Mouse (Mus musculus) urinary bladder, adult 2 months (tissue): ENCODE data around the gene Stip1. TPM values are rescaled to one million over a fixed set of nuclear protein-coding genes. Genes with fewer than 3 reads are reported as not detected.
"Not testable (repeated sequence)": the region's sequence is repeated elsewhere in the genome, so short reads cannot be mapped to it uniquely, and the experiment has no call there.

Experiments used
- DNase-seq: peaks from one replicate; pipeline ENCODE4 v3.0.0; 2022; ENCODE audit warnings: low spot score
- polyA plus RNA-seq: library from polyadenylated mRNA; depleted of rRNA; stranded (reverse); fragments of >200 nt; gene quantifications from 2 replicates; pipeline ENCODE4 v1.2.3, GENCODE M21; 2012

The Stip1 gene
- polyA plus RNA-seq, 1 experiment = 85.9 TPM

DNA sequence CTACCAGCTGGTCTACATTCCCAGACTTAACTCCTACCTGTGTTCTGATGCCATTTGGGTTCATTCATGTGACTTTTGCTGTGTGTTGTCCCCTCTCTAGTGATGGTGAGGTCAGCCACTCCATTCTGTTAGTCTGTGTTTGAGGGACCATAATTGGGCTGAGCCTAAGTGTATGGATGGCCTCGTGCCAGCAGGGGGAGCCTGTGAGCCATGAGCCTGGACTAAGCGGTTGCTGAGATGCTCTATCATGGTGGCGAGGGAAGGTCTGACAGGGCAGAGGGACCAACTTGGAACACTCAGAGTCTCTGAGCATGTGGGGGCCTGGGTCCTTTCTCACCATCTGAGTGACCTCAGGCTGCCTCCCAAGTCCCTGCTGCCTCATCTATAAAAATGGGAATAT is 24.8 kb upstream of the Stip1 start:
- peak; percentile 73 for DNase-seq

DNA sequence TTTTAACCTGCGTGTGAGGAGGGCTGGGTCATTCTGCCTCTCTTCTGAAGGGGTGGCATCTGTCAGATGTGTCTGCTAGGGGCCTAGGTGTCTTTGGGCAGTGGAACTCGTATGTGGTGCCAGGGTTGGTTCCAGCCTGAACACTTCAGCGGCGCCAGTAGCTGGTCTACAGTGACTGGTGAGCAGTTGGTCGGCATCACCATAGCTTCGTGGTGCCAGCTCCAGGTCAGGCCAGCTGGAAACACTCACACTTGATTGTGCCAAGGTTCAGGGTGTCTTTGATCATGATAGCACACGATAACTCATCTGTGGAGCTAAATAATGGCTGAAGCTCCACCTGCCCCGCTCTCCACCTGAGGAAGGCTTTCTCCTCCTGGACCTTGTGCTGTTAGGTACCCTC is 23.1 kb upstream of the Stip1 start:
- DNase-seq = no peak

DNA sequence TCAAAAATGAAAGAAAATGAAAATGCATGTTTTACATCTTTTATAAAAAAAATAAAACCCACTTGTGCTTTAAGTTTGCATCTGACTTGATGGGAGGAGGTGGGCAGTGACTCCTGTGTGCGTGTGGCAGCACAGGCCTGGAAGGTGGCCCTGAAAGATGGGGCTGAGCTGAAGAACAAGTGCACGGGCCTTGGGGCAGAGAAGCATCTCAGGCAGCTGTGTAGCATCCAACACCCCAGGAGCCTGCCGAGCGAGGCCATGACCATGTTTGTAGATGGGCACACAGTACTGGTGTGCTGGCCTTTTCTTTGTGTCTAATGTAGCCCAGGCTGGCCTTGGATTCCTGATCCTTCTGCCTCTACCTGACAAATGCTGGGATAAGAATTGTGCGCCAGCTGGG is 22.3 kb upstream of the Stip1 start:
- no peak for DNase-seq

DNA sequence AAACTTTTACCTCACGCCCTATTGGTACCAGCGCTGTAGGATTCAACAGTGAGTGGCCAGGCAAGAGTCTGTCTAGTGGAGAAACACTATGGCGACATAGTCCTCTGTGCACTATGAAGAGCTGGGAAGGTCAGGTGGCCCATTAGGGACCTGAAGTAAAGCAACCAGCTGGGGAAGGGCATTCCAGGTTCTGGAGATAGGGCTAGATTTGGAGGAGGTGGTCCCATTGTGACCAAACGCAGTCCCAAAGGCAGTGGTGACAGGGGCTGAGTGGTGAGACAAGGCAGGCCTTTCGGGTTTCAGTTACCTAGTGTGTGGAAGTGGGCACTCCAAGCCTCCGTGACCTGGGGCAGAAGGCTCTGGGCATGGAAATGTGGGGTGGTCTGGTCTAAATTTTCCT is 18.8 kb upstream of the Stip1 start:
- no peak for DNase-seq

DNA sequence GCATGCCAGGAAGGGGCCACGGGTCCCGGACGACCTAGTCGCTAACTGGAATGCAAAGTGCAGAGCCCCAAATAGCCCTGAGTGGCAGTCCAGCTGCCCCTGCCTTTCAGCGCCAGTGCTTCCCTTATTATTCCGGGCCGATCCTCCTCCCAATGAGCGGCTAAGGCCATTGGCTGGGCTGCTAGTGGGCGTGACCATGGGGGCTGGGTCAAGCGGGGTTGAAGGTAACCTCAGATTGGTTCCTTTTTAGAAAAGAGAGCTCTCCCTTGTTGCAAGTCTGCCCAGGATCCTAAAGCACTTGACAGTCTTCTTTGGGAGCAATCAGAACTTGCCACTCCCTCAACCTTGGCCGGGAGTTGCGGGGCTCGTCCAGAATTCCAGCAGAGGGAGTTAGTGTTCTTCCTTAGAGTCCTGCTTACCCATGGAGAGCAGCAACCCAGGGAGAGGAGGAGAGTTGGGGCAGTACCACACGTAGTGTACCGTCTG is 18.0 kb upstream of the Stip1 start:
- peak; percentile 66 for DNase-seq

DNA sequence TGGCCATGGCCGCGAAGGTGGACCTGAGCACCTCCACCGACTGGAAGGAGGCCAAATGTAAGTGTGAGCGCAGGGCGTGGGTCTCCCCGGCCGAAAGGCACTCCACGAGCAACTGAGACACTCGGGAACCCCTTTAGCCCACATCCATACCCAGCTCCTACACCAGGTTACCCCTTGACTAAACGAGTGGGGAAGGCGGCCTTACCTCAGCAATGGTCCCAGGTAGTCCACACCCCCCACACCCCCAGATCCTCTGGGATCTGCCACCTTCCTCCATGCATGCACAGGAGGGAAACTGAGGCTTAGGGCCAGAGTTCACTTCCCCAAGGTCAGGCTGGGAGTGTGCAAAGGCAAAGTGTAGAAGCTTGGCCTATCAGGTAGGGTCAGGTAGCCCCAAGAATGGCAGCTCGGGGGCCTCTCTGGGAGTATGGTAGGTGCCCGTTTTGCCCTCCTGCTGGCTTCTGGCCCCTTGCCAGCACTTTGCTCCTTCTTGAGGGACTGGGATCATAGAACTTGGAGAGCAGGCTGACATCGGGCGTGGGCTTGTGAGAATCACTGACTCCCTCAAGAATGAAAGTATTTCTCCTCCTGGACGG is 17.5 kb upstream of the Stip1 start:
- DNase-seq = peak; percentile 53

DNA sequence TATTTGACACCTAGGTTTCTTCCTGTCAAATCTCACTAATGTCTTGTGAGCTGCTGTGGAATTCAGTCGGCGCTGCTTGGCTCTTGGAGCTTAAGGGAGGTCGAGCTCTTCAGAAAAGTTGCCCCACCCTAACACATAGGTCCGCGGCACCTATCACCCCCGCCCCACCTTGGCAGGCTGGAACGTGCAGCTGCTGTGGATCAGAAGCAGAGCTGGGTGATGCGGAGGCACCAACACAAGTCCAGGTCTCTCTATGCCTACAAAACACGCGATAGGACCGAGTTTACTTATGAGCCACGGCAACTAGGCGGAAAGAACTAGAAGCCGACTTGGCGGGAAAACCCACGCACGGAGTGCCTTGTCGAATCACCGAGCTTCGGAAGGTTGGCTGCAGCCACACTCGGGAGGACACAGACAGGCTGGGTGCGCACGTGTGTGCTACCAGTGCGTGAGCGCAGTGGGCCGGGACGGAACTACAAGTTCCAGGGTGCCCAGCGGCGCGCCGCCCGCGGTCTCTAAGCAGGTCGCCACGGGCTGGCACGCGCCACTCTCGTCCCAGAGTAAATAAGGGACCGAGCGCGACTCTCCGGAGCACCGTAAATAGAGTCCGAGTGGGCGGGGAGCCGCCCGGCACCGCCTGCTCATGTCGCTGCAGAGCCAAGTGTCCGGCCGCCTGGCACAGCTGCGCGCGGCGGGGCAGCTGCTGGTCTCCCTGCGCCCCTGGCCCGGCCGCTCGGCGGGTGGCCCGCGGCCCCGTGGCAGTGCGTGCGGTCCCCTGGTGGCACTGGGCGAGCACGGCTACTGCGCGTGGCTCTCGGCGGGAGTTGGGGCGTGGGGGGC is 16.7 kb upstream of the Stip1 start, which contains the start of gene Macrod1:
Gene Macrod1, plus strand, starts transcription at position 563 of the 840 bp plus-strand sequence.
- DNase-seq = peak; percentile 67

DNA sequence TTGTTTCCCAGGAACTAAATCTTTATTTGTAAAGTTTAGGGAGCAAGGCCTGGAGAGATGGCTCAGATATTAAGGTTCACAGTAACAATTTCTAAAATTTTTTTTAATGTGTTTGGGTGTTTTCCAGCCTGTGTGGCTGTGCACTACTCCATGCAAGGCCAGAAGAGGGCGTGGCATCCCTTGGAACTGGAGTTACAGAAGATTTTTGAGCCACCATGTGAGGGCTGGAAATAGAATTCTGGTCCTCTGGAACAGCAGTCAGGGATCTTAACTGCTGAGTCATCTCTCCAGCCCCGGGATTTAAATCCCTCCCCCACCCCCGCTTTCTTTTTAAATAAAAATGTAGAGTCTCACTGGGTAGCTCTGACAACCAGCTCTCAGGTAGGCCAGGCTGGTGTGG is 15.4 kb upstream of the Stip1 start:
- DNase-seq = no peak

DNA sequence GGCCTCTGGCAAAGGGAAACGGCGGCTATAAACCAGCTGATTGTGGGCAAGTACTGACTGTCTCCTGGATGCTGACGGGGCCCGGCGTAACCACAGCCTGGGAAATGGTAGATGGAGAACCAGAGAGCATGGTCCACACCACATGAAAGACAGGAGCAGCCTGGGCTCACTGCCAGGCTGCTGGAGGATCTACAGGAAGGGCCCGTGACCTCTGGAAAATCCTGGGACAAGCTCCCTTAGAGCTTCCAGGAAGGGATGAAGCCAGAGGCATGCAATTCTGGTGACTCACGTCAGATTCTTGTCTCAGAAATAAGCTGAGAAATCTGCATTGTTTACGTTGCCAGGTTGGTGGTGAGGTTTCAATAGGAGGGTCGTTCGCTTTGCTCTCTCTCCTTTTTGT is 15.0 kb upstream of the Stip1 start:
- DNase-seq = no peak

DNA sequence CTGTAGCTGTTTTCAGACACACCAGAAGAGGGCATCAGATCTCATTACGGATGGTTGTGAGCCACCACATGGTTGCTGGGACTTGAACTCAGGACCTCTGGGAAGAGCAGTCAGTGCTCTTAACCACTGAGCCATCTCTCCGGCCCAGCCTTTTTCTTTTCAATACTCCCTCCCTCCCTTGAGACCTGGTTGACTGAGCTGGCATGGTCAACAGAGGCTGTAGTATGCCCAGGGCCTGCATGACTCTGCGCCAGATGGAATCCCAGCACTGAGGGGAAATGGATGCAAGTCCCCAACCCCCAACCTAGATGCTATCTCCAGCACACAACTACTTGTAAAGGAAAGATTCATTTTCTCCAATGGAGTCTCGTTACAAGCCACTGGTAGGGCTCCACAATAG is 13.6 kb upstream of the Stip1 start:
- DNase-seq = not testable (repeated sequence)

DNA sequence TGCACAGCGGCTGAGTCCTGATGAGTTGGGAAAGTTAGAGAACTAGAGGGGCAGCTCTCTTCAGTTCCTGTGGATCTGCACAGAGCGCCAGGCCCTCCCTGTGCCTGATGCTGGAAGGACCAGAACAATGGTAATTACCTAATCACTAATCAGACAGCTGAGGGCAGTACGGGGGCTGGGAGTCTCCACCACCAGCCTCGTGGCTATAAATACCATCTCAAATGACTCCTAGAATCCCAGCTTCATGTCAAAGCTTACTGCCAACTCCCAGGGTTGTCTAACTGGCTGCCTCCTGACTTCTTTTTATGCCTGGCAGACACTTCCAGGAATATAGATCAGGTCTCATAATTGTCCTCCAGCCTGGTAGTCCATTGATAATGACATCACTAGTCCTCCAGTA is 4.9 kb upstream of the Stip1 start:
- DNase-seq = no peak

DNA sequence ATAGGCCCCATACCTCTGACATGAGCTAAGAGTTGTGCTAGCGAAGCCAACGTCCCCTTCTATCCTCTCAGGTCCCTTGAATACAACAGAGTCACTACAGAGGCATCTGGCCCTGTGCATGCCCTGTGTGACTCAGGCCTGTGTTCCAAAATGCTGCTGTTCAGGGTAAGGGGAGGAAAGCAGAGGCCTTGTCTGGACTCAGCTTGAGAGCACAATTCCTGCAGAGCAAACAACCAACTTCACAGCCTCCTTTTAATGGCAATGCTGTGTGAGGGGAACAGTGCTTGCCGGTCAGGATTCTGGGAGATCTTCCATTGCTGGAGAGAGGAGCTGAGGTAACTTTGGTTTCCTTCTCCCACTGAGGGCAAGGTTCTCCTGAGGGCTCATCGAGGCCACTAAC is 4.5 kb upstream of the Stip1 start:
- DNase-seq = no peak

DNA sequence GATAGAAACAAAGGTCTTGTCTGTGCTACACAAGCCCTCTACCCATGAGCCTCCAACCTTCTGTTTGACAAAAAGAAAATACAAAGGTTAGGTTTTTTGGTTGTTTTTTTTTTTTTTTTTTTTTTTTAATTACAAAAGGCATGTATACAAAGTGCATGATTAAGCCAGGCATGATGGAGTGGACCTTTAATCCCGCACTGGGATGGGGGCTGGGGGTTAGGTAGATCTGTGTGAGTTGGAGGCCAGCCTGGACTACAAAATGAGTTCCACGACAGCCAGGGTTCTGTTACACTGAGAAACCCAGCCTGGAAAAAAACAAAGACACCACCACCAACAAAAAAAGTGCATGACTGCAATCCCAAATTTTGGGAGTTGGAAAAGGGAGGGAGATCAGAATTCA is 1.4 kb upstream of the Stip1 start:
- no peak for DNase-seq

DNA sequence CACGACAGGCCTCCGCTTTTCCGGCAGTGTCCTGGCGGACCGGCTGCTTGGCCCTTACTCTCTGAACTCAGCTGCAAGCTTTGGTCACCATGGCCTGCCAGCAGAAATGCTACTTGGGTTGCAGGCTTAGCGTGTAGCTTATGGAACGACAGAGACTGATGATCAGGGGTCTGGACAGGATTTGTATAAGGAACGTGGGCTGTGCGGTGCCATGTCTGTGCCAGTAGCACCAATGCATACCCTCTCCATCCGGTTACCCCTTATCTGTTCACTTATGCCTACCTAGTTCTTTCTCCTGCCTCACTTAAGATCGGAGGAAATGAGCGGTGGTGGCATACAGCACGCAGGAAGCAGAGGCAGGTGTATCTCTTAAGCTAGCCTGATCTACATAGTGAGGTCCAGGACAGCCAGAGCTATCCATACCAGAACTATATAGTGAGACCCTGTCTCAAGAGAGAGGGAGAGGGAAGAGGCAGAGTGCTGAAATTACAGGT is 917 bp upstream of the Stip1 start:
- DNase-seq = no peak

DNA sequence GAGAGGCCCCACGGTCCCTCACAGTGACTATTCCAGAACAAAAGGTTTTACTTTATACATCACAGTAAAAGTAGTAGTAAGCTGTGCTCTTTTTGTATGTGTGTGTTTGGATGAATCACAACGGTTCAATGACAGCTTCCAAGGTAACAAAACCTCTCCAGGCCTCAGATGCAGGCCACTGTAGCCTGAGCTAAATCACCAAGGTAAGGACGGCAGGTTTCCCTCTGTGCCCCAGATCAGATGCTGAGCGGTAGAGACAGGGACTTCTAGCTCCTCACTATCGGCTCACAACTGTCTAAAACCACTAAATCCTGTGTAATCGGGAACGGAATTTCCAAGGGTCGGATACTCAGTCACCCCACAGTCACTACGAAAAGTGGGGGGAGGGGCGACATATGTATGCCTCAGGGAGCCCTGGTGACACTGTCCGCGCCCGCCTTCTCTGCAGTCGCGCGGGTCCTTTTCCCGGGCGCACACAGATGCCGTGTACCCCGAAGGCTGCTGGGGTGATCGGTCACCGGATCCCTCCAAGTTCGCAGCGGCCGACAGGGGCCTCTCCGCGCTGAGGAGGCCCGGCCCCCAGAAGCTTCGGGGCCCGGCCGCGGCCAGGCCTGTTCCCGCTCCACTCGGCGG is 563 bp downstream of the Stip1 start:
- no peak for DNase-seq

DNA sequence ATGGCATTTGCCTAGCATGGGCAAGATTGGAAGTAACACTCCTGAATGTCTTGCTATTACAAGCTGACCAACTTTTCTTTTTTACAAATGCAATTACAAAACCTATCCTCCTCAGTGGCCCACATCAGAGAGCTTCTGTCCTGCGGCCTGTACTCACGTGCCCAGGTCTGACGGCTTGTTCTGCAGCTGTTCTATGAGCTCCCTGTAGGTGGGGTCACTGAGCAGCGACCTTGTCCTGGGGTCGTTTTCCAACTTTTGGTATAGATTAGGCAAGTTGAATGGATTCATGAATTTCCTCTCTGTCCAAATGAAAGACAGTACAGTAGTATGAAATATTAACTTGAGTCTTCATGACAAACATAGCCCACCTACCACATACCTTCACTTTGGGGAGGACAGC is 5.8 kb downstream of the Stip1 start:
- no peak for DNase-seq

DNA sequence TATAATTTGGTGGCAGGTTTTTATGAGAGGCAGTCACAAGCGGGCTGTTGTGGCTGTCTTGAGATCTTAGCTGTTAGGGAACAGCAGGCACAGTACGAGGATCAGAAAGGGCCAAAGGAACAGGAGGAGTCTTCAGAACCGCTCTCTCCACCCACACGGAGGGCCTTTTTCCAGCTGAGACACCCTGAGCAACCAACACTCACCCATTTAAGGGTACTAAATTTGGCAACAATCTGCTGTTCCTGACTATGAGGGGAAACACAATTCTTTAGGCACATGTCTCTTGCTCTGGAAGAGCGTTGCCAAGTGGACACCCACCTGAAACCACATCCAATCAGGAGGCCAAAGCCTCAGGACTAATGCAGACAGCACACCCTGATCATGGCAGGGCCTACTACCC is 10.2 kb downstream of the Stip1 start:
- DNase-seq = no peak

DNA sequence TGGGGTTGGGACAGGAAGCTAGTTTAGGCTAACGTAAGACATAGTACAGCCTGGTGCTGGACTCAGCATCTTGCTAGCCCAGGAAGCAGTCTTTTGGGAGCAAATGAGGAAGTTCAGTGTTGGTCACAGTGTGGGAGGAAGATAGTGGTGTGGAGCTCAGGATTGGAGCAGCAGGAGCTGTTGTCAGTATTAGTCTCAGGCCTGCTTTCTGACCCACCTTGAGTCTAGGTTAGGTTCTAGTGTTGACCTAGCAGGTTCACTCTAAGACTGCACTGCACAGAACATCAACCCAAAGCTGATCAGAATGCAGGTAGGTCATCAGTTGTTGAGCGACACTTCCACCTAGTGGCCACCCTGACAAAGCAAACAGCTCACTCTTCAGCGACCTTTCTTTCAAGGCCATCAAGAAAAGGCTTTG is 19.5 kb downstream of the Stip1 start:
- no peak for DNase-seq

DNA sequence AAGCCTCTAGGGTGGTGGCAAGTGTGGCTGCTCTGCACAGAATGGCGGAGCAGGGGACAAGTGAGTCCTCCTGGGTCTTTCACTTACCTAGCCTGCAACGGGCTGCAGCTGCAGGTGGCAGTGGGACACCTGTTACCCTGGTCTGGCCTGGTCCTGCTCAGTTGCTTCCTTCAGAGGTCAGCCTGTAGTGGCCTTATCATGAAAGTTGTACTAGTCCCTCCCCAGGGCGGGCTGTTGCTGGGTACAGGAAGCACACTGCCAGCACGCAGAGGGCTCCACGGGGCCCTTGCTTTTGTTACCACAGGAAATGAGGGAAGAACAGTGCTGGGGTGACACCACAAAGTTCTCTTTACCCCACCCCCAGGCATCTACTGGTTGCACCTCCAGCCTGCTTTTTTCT is 20.6 kb downstream of the Stip1 start, which contains the start of gene Fermt3:
Gene Fermt3, minus strand, starts transcription at position 279 of the 400 bp plus-strand sequence.
- DNase-seq = no peak

DNA sequence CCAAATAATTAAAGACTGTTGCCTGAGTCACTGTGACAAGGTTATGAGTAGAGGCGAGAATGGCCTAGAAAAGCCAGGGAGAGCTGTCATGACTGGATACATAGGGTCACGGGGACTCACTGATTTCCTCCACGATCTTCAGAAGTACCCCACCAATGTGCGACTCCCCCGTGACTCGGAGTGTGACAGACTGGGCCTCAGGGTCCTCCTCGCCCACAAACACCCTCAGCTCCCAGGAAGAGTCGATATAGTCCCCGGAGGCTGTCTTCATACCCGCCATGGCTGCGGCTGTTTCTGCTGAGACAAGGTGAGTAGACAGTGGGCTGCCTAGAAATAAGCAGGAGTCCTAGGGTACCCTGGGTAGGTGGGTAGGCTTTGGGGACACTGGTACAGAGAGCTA is 21.2 kb downstream of the Stip1 start:
- no peak for DNase-seq

DNA sequence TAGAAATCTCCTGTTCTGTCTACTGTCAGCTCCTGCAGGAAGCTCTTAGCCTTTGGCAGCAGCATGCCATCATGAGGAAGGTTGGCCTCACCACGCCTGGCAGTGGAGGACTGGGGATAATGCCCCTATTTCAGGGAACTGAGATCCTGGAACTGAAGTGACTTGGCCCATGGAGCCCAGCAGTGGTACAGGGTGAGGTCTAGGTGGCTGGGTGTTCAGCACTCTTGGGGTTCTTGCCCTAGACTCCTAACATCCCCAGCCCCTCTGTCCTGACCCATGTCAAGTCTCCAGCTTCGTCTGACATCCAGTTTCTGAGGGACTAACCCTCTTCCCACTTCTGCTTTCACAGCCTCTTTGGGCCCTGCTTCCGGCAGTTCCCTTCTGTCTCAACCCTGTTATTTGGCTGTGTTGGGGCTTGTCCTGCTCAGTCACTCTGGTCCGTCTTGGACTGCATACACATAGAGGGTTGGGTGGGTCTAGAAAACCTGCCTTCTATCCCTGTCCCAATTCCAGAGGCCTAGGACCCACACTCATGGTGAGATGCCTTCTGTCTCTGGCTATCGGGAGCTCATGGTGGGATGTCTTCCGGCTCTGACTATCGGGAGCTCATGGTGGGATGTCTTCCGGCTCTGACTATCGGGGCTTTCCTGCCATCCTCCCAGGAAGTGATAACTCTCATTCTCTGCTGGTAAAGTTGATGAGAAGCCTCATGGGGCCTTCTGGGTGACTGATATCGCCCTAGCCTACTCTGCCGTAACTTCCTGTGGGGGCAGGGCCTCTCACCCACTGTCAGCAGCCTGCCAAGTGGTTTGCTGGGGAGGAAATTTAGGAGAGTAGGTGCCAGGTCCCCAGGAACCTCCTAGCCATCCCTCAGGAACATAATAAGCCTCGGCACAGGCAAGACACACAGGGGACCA is 22.0 kb downstream of the Stip1 start:
- no peak for DNase-seq
